Mouse (Mus musculus) ES-E14 (cell line): ENCODE measurements around the gene Fam185a.

ENCODE experiments used
- CHD2 ChIP-seq: IDR thresholded peaks from 2 replicates; pipeline ENCODE4 v1.6.1; 2014; ENCODE audit warnings: mild to moderate bottlenecking, low read depth, low read length, inconsistent platforms
- HCFC1 ChIP-seq: IDR thresholded peaks from 2 replicates; pipeline ENCODE4 v1.6.1; 2012; ENCODE audit warnings: low read length, inconsistent platforms, borderline replicate concordance; ENCODE audit not compliant: insufficient read depth
- MAFK ChIP-seq: IDR thresholded peaks from 2 replicates; pipeline ENCODE4 v1.6.1; 2014; ENCODE audit warnings: mild to moderate bottlenecking, low read depth, low read length, inconsistent platforms; ENCODE audit not compliant: insufficient read depth
- ZC3H11A ChIP-seq: IDR thresholded peaks from 2 replicates; pipeline ENCODE4 v1.6.1; 2012; ENCODE audit warnings: low read depth, mild to moderate bottlenecking, inconsistent platforms, low read length, borderline replicate concordance
- ZNF384 ChIP-seq: IDR thresholded peaks from 2 replicates; pipeline ENCODE4 v1.6.1; 2012; ENCODE audit warnings: low read depth, low read length, inconsistent platforms

GRCm38 (mm10) chr5:21479746-21480145 is 55.0 kb downstream of the Fam185a start:
- TF ChIP-seq HCFC1 (no peak), MAFK (no peak), CHD2 (no peak), ZC3H11A (no peak), ZNF384 (no peak)
